Mouse (Mus musculus) thymus, adult 2 months (tissue): ENCODE measurements at regions not wholly inside any gene's neighbourhood (a gene's known extent, or its start where the extent isn't known, plus 50 kb on each side); places are given as distances from the start of the nearest gene placed in this dataset.
A peak's percentile ranks its signal among the peaks of the same experiment; 100 is the strongest.
"Not testable (repeated sequence)": the region's sequence is repeated elsewhere in the genome, so short reads cannot be mapped to it uniquely, and the experiment has no call there.

ENCODE experiments used
- DNase-seq: peaks from one replicate; pipeline ENCODE4 v3.0.0; 2021
- H3K27ac ChIP-seq: fragments of 200-500 bp; 2 replicates; pipeline ENCODE4 v1.5.1; 2012; ENCODE audit warnings: low read length, control low read depth; ENCODE audit not compliant: control insufficient read depth, insufficient read depth
- H3K27me3 ChIP-seq: fragments of 200-500 bp; 2 replicates; pipeline ENCODE4 v1.6.1; 2012; ENCODE audit warnings: mild to moderate bottlenecking, low read length, moderate library complexity, mixed read lengths; ENCODE audit not compliant: control insufficient read depth, insufficient read depth
- H3K36me3 ChIP-seq: fragments of 200-500 bp; 2 replicates; pipeline ENCODE4 v1.6.1; 2012; ENCODE audit warnings: mild to moderate bottlenecking, low read length, moderate library complexity; ENCODE audit not compliant: control insufficient read depth, insufficient read depth
- H3K4me1 ChIP-seq: fragments of 200-500 bp; replicated peaks from 2 replicates; pipeline ENCODE4 v1.6.1; 2012; ENCODE audit warnings: low read length; ENCODE audit not compliant: control insufficient read depth, insufficient read depth
- H3K4me3 ChIP-seq: fragments of 200-500 bp; 2 replicates; pipeline ENCODE4 v1.5.1; 2012; ENCODE audit warnings: mild to moderate bottlenecking, low read length, control low read depth, moderate library complexity; ENCODE audit not compliant: control insufficient read depth, insufficient read depth
- CTCF ChIP-seq: fragments of 200-500 bp; IDR thresholded peaks from 2 replicates; pipeline ENCODE4 v1.5.1; 2012; ENCODE audit warnings: mild to moderate bottlenecking, control low read depth, low read length, moderate library complexity, borderline replicate concordance; ENCODE audit not compliant: control insufficient read depth, poor library complexity, insufficient read depth; ENCODE audit errors: extremely low read depth
- POLR2A ChIP-seq: fragments of 200-500 bp; IDR thresholded peaks from 2 replicates; pipeline ENCODE4 v1.6.1; 2012; ENCODE audit warnings: mild to moderate bottlenecking, low read length, control low read depth, moderate library complexity; ENCODE audit not compliant: control insufficient read depth, poor library complexity, insufficient read depth; ENCODE audit errors: extremely low read depth
- WGBS: fragments of 180-500 bp; shearing (Covaris S2); methylation state at CpG from one replicate; pipeline ENCODE4 v1.1.7; 2018; 5-methylcytosine and 5-hydroxymethylcytosine counted together

DNA sequence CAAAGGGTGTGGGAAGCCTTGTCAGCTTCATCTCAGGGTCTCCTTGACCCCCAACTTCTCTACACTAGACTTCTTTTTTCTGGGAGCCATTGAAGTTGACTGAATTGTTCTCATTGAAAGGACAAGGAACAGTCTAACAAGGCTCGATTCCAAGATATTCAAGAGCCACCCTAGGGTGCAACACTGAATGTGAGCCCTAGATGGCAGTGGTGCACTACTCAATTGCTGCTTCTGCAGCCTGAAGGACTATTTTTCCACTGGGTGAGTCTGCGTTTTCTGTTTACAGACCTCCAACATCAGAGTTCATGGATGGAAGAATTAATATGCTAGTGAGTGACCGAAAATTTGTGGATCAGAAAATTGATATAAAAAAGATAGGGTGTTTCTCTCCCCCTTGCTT is 161.5 kb downstream of the Hpcal1 start:
- not testable (repeated sequence) for H3K36me3 ChIP-seq, H3K27me3 ChIP-seq, H3K4me1 ChIP-seq, H3K27ac ChIP-seq, H3K4me3 ChIP-seq
- WGBS = 36% methylated on average over 3 of the region's 3 CpGs
- peak; percentile 42 for DNase-seq

DNA sequence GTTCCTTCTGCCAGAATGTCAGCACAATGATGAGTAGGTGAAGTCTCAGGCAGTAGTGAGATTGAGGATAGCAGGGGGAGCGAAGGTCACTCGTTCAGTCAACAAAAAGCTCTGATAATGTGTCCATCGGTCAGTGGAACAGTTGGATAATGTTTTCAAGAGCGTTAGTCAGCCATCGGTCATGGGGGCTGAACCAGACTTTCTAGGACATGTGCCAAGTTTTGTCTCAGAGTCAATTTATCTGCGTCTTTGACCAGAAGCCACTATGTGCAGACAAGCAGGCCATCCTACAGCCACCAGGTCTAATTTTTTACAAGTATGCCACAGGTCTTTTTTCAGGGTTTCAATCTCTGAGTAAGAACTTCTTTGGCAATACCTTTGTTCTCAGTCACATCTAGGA is 181.8 kb downstream of the Hpcal1 start:
- WGBS = 93% methylated on average over 6 of the region's 6 CpGs
- H3K4me1 ChIP-seq = not testable (repeated sequence)

GRCm38 (mm10) chr12:17881371-17882116 is 190.9 kb downstream of the Hpcal1 start:
- TF ChIP-seq POLR2A (0 out of 2 replicates have a peak, but pooled peaks have one; percentile 30), CTCF (peak; percentile 43; the same call in 1 of the 2 replicates)
- WGBS = under 1% methylated on average over 59 of the region's 59 CpGs
- Histone ChIP-seq H3K4me1 (peaks cover 5% of the 10 kb centered on the region), H3K27ac (no peak overlapping the region), H3K27me3 (no peaks in the 10 kb centered on the region), H3K36me3 (no peaks in the 10 kb centered on the region), H3K4me3 (peak overlapping the region; percentile 98)
- peak; percentile 71 for DNase-seq

More for the DNA sequence above, 181.8 kb downstream of the Hpcal1 start:
- not testable (repeated sequence) for H3K27ac ChIP-seq, H3K36me3 ChIP-seq, H3K27me3 ChIP-seq, DNase-seq, H3K4me3 ChIP-seq

GRCm38 (mm10) chr12:17882117-17883116 is 191.8 kb downstream of the Hpcal1 start:
- not testable (repeated sequence) for H3K27ac ChIP-seq, H3K36me3 ChIP-seq, H3K27me3 ChIP-seq, H3K4me1 ChIP-seq
- 5% methylated on average over 65 of the region's 65 CpGs for WGBS
- peak; percentile 4 for DNase-seq
- H3K4me3 ChIP-seq = peak overlapping the region; percentile 98

DNA sequence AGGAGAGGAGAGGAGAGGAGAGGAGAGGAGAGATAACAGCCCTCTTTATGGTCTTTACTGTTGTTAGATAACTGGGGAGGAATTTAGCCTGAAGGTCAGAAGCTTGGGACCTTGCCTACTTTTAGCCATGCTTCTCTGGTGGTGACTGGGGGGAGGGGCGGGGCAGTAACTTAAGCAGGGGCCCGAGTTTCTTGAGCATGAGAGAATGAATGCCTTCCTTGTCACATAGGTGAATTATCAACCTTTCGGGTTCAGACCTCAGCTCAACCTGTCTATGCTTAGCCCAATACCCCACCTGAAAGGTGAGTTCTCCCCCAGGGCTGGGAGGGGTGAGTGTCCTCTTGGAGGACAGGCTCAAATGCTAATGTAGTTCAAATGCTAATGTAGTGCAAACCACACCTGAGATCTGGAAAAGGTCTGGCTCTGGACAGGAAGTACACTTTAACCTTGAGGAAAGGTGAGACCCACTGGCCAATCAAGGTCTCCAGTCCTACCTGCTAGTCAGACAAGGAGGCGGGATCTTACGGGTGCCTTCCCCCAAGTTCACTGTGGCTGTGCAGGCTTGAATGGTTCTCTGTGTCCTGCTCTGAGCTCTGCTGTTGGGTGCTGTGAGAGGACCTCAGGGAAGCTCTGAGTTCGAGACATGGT is 201.1 kb downstream of the Hpcal1 start:
- not testable (repeated sequence) for H3K4me3 ChIP-seq, H3K36me3 ChIP-seq, H3K27ac ChIP-seq, H3K4me1 ChIP-seq, H3K27me3 ChIP-seq, DNase-seq
- WGBS = 95% methylated on average over 6 of the region's 6 CpGs

GRCm38 (mm10) chr12:17913058-17913457 is 222.4 kb downstream of the Hpcal1 start:
- DNase-seq, H3K4me3 ChIP-seq, H3K36me3 ChIP-seq, H3K4me1 ChIP-seq, H3K27ac ChIP-seq, H3K27me3 ChIP-seq: not testable (repeated sequence)
- WGBS = 98% methylated on average over 3 of the region's 3 CpGs
